ENCODE assay signal across 17 mouse cellular contexts in genomic region chr4:40486546-40486945, GRCm38 (mm10). TPM values are rescaled to one million over a fixed set of nuclear protein-coding genes. Genes with fewer than 3 reads are reported as not detected.
"Had no signal": no experiment of that assay in that cellular context is flagged by ENCODE, and none has a peak within 500 bp of the region (broad histone marks: within the 10 kb centered on the region; RNA-seq: fewer than 3 reads in every experiment).

No protein-coding gene starts in this region.

- H3K9ac ChIP-seq: kidney, embryonic 15.5 days; limb, embryonic 13.5 days; liver, embryonic 15.5 days; midbrain, embryonic 13.5 days; stomach, embryonic 15.5 days had no signal

- H3K27me3 ChIP-seq: kidney, embryonic 15.5 days; limb, embryonic 13.5 days; liver, embryonic 15.5 days; midbrain, embryonic 13.5 days; stomach, embryonic 15.5 days had no signal

- DNase-seq: kidney, adult 2 months; kidney, postnatal 14 days; layer of hippocampus, adult 9-11 months; layer of hippocampus, postnatal 36 days; left cerebral cortex, postnatal 4 days; lung, adult 2 months; lung, postnatal 36 days; thymus, adult 2 months; thymus, postnatal 25 days had no signal

- H3K36me3 ChIP-seq: kidney, embryonic 15.5 days; limb, embryonic 13.5 days; liver, embryonic 15.5 days; midbrain, embryonic 13.5 days; stomach, embryonic 15.5 days had no signal

- H3K4me3 ChIP-seq: kidney, embryonic 15.5 days; limb, embryonic 13.5 days; liver, embryonic 15.5 days; midbrain, embryonic 13.5 days; stomach, embryonic 15.5 days had no signal

- H3K4me2 ChIP-seq: kidney, embryonic 15.5 days; limb, embryonic 13.5 days; liver, embryonic 15.5 days; midbrain, embryonic 13.5 days; stomach, embryonic 15.5 days had no signal

- ATAC-seq: intestine, embryonic 16.5 days; lung, postnatal 0 days; midbrain, embryonic 13.5 days had no signal

- H3K9me3 ChIP-seq: kidney, embryonic 15.5 days; limb, embryonic 13.5 days; liver, embryonic 15.5 days; midbrain, embryonic 13.5 days; stomach, embryonic 15.5 days had no signal

- H3K4me1 ChIP-seq: kidney, embryonic 15.5 days; limb, embryonic 13.5 days; liver, embryonic 15.5 days; midbrain, embryonic 13.5 days; stomach, embryonic 15.5 days had no signal

- H3K27ac ChIP-seq: kidney, embryonic 15.5 days; limb, embryonic 13.5 days; liver, embryonic 15.5 days; midbrain, embryonic 13.5 days; stomach, embryonic 15.5 days had no signal

RNA-seq across cellular contexts. Expression of gene Tmem215, which starts 14.6 kb away (rescaled TPM):
- polyA plus RNA-seq: liver, adult 2 months had no signal
